Mouse (Mus musculus) 3T3-L1 (cell line): ENCODE measurements around the gene Slc16a1.
A peak's percentile ranks its signal among the peaks of the same experiment; 100 is the strongest.

Source experiments
- DNase-seq: peaks from one replicate; pipeline ENCODE4 v3.0.0-alpha.2; 2015; ENCODE audit warnings: low read depth, low spot score

Slc16a1 gene

GRCm38 (mm10) chr3:104638403-104638779 lies at the start of gene Slc16a1:
Slc16a1 (plus strand) TSS chr3:104638668.
- DNase-seq = peak; percentile 89

GRCm38 (mm10) chr3:104596451-104597134 lies 41.9 kb upstream of the Slc16a1 start:
- DNase-seq = no peak

GRCm38 (mm10) chr3:104597135-104597764 lies 41.2 kb upstream of the Slc16a1 start:
- DNase-seq = no peak

DNA sequence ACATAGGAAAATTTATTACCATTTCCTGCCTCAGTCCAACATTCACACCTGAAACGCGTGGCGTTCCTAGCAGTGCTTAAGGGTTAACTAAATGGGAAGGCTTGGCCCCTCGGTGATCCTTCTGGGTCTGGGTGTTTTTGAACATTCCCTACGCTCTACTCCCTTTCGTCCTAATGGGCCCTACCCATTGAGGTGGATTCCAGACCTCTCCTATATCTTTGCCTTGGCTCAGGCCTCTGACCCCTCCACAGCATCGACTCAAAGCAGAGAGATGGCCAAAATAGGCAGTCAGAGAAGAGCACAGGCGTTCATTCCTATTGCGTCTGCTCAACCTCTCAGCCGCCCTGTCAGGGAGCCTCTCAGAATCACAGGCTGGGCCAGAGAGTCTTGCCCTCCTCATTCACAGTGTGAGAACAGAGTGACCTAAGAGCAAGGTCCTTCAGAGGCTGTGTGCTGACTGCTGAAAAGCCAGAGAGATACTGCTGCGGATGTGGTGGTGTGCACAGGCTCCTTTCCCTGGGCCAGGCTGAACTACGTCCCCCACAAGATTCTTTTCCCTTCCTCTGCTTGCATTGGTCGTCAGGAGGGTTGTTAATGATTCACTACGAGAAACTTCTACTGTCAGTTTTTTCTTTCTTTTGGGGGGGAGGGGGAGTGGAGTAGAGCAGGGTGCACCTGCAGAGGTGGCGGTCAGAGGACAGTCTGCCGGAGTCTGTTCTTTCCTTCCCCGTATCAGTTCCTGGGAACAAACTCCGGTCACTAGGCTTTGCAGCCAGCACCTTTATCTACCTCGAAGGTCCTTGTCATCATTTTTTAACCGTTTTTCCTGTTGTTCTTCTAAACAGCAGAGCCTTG lies 38.9 kb upstream of the Slc16a1 start:
- no peak for DNase-seq

DNA sequence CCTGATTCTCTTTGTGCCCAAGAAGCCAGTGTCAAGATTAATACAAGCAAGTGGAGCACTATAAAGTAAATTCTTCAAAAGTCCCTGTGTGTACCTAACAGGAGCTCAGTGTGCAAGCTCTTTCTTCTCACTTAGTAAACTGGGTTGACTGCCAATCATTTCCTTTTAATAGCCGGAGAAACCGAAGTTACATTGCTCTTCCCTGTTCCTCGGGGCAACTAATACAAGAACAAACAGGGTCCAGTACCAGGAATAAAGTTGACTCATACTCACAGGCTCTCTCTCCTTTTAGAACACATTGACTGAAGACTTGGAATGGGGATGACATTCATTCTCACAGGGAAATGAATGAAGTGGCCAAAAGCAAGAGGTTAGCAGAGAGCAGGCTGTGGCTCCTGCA lies 37.8 kb upstream of the Slc16a1 start:
- no peak for DNase-seq

DNA sequence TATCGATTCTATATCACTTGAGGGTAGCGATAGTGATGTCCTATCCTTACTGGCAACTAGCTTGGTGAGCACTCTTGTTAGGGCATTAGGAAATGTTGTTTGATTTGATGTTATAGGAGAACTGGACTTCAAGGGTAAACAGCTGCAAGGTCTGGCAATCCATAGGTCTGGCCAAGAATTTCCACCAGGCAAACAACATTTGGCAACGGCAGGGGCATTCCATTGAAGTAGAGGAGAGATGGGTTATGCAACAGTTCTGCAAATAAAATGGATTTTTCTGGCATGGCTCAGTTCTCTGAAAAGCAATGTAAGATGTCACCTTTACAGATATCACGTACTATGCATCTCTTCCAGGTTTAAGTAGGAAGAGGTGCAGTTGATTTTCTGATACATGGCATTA lies 36.8 kb upstream of the Slc16a1 start:
- DNase-seq = peak; percentile 40

- DNase-seq = peak; percentile 53
These were observed 28.6 kb upstream of the Slc16a1 start for GRCm38 (mm10) chr3:104609690-104610380.

DNA sequence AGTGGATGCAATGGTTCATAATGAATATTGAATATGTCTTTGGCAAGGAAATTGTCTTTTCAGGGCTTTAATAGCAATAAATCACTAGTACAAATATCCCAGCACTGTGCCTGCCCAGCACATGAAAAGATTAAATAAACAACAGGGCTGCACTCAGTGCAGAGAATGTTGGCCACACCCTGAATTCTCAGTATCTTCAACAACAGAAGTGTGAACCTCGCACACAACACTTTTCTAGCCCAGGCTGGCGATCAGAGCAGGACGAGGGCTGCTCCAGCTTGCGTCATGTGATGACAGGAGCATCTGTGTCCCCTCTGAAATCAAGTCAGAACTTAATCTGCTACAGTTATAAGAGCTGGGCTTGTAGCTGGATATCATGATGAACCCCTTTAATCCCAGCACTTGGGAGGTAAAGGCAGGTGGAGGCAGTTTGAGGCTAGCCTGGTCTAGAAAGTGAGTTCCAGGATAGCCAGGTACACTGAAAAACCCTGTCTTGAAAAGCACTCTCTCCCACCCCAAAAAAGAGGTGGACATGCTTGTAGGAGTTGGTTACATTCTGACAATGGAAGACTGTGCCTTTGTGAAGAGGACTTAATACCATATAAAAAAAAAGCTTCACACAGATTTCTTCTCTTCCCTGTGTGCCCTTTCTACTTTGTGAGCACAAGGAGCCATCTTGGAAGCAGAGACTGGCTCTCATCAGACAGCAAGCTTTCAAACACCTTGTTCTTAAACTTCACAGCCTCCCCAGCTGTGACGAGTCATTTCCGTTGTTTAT lies 27.8 kb upstream of the Slc16a1 start:
- DNase-seq = peak; percentile 16

DNA sequence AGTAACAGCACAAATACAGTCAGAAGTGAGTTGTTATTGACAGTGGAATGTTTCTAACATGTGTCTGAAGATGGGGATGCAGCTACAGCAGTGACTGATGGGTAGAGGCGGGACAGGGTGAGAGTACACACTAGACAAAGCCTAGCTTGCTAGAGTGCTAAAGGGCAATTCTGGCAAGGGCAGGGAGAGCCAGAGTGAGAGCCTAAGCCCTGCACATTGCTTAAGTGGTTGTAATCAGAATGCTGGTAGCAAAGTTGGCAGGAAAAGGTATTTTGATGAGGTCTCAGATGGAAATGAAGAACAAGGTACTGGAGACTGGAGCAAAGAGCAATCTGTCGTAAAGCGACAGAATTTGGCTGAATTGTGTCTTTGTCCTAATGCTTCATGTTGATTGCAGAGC lies 26.5 kb upstream of the Slc16a1 start:
- no peak for DNase-seq

GRCm38 (mm10) chr3:104613102-104613501 lies 25.4 kb upstream of the Slc16a1 start:
- DNase-seq = no peak

DNA sequence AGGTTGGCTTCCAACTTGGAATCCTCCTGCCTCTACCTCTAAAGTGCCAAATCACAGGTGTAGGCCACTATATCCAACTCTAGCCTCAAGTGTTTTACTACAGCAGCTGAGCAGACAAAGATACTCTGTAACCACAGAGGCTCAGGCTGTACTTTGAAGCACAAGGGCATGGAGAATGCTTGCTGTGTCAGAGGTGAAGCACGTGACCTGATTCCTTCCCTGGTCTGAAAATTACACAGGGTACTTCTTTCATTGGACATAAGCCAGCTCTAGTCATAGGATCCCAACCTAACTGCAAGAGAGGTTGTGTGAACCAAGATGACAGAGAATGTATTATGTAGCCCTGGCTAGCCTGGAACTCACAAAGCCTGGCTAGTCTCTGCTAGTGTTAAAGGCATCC lies 24.4 kb upstream of the Slc16a1 start:
- no peak for DNase-seq

GRCm38 (mm10) chr3:104615216-104615615 lies 23.3 kb upstream of the Slc16a1 start:
- DNase-seq = no peak

- peak; percentile 24 for DNase-seq
These were observed 22.3 kb upstream of the Slc16a1 start for GRCm38 (mm10) chr3:104616155-104616554.

DNA sequence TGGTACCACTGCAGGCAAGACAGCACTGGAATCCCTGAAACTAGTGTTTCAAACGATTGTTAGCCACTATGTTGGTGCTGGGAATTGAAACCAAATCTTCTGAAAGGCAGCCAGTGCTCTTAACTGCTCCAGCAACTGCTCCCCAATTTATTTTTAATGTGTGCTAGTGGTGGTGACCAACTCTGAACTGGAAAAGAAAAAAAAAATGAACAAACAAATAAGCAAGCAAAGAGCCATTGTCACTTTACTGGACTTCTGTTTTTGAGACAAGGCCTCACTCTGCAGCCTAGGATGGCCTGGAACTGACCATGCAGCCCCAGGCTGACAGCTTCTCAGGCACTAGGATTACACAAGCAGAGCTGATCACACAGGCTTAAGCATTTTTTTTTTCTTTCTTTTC lies 16.6 kb upstream of the Slc16a1 start:
- DNase-seq = no peak

DNA sequence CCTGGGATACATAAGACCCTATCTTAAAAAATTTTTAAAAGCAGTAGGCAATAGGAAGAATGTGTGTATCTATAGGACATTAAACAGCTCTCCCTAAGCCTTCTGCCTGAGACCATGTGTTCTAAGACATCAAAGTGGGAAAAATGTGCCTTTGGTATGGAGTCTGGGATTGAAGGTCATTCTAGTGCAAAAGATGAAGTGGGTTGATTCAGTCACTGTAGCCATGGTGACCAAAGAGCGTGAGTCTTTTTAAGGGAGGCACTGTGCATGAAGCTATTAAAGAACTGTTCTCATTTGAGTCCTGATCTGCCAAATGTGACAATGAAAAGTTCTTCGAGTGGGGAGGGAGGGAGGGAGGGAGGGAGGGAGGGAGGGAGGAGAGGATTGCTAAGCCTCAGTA lies 8.7 kb upstream of the Slc16a1 start:
- DNase-seq = no peak

- no peak for DNase-seq
These were observed 7.5 kb upstream of the Slc16a1 start for GRCm38 (mm10) chr3:104630941-104631340.

DNA sequence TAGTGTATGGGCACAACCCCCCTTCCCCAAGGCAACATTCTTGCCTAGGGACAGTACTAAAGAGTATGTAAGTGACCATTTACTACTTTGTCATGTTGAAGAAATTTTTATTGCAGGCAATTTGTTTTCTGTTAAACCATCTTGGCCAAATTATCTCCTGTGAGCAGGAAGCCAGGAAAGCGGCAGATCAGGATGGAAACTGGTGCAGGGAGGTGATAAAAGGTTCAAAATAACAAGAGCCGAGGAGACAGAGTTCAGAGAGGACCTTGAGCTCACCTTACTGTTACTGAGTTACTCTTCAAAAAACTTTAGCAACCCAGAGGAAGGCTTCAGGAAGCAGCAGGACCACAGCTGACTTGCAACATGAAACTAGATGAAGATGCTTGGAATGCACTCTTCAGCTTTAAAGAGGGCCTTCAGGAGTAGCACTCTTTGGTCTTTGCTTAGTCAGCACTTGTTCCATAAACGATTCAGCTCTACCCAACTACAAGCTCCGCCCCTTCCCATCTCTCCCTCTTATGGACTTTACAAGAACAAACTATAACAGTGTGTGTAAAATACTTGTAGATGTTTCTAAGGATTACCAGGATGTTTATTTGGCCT lies 5.8 kb upstream of the Slc16a1 start:
- no peak for DNase-seq

DNA sequence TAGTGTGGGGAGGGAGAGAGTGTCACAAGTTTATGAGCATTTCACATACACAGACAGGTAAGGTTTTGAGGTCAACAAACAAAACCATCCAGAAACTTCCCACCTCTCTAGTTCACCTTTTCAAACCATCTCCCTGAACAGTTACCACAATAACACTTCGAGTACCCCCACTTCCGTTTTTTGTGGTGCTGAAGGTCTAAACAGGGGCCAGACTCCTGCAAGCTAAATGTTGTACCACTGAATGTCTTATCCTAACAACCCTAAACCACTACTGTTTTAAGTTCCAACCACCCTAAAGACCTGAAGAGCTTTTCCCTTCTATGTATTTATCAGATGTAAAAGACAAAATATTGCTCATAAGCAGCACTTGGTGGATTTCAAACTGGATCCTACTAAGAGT lies 2.0 kb upstream of the Slc16a1 start:
- no peak for DNase-seq

DNA sequence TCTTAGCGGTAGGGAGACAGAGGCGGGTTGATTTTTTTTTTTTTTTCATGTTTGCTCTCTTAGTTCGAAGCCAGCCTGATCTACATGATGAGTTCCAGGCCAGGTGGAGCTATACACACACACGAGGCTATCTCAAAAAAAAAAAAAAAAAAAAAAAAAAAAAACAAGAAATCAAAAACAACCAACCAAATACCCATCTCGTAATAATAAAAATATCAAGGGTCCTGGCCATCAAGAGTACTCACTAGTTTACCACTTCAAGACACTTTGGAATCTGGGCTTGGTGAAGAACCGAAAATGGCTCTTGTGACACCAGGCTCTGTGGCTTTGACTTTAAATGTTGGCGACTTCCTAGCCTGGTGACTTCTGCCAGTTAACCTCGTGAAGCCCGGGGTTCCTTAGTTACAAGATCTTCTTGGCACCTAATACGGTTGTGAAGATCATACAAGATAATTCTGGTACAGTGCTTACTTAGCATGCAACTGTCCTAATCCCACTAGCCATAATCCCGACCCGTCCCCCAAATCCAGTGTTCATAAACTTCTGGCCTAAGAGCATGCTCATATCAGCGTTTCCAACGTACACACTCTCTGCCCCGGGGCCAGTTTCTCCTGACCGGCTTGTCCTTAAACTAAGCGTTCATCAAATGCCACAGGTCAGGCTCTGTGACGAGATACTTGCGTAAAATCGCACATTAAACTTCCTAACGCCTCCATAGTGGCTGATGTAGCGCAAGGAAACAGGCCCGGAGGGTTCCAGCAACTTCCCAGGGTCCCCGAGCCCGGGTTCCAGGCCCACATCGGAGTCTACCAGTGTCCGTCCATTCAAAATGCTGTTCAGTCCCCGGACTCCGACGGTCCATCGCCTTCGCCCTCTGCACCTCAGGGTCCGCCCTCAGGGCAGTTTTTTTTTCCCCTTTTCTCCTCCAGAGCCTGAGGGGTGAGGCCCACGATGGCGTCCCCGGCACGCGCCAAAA lies 753 bp upstream of the Slc16a1 start:
- DNase-seq = peak; percentile 72
